Mouse (Mus musculus): ENCODE measurements around the gene Trub1.

The Trub1 gene

GRCm38 (mm10) chr19:57452492-57453217 is at the start of gene Trub1:
Trub1 (plus strand) TSS chr19:57452912.
- DNase-seq = peak; percentile 75 to 84

GRCm38 (mm10) chr19:57403700-57404501 is 48.8 kb upstream of the Trub1 start:
- peak; percentile 78 to 80 for DNase-seq

GRCm38 (mm10) chr19:57404502-57404848 is 48.2 kb upstream of the Trub1 start:
- DNase-seq = no peak

GRCm38 (mm10) chr19:57407947-57408346 is 44.8 kb upstream of the Trub1 start:
- no peak for DNase-seq

- DNase-seq = peak; percentile 74 to 76
These were observed 41.1 kb upstream of the Trub1 start for GRCm38 (mm10) chr19:57411375-57412196.

GRCm38 (mm10) chr19:57413170-57413569 is 39.5 kb upstream of the Trub1 start:
- DNase-seq = no peak

GRCm38 (mm10) chr19:57413918-57414317 is 38.8 kb upstream of the Trub1 start:
- no peak for DNase-seq

- DNase-seq = no peak
These were observed 37.5 kb upstream of the Trub1 start for GRCm38 (mm10) chr19:57415031-57415807.

- DNase-seq = no peak
These were observed 34.7 kb upstream of the Trub1 start for GRCm38 (mm10) chr19:57417800-57418580.

GRCm38 (mm10) chr19:57423402-57423801 is 29.3 kb upstream of the Trub1 start:
- DNase-seq = no peak

GRCm38 (mm10) chr19:57425296-57425695 is 27.4 kb upstream of the Trub1 start:
- DNase-seq = no peak

- DNase-seq = no peak
These were observed 25.9 kb upstream of the Trub1 start for GRCm38 (mm10) chr19:57426841-57427240.

GRCm38 (mm10) chr19:57427756-57428438 is 24.8 kb upstream of the Trub1 start:
- DNase-seq = no peak

- no peak for DNase-seq
These were observed 24.1 kb upstream of the Trub1 start for GRCm38 (mm10) chr19:57428641-57429040.

GRCm38 (mm10) chr19:57429926-57430325 is 22.8 kb upstream of the Trub1 start:
- DNase-seq = no peak

GRCm38 (mm10) chr19:57431476-57431875 is 21.2 kb upstream of the Trub1 start:
- no peak for DNase-seq

GRCm38 (mm10) chr19:57434024-57434423 is 18.7 kb upstream of the Trub1 start:
- DNase-seq = no peak

GRCm38 (mm10) chr19:57436586-57437021 is 16.1 kb upstream of the Trub1 start:
- DNase-seq = no peak

- DNase-seq = no peak
These were observed 15.7 kb upstream of the Trub1 start for GRCm38 (mm10) chr19:57437042-57437441.

- no peak for DNase-seq
These were observed 13.4 kb upstream of the Trub1 start for GRCm38 (mm10) chr19:57439296-57439695.

GRCm38 (mm10) chr19:57441501-57441900 is 11.2 kb upstream of the Trub1 start:
- no peak for DNase-seq

Data from cerebellum, postnatal 36 days (tissue).